Mouse (Mus musculus) liver, adult 2 months (tissue): ENCODE data around the gene Tubgcp5.

Experiments
- CTCF ChIP-seq: fragments of 200-500 bp; IDR thresholded peaks from 2 replicates; pipeline ENCODE4 v1.5.1; 2011; ENCODE audit warnings: low read depth, low read length, control low read depth
- POLR2A ChIP-seq: fragments of 200-500 bp; IDR thresholded peaks from 2 replicates; pipeline ENCODE4 v1.6.1; 2011; ENCODE audit warnings: low read length, control low read depth; ENCODE audit not compliant: insufficient read depth; ENCODE audit errors: extremely low read depth

- TF ChIP-seq CTCF (no peak), POLR2A (no peak)
These were observed 560 bp upstream of the Tubgcp5 start for GRCm38 (mm10) chr7:55793236-55793951.
